Mouse (Mus musculus) ES-E14 (cell line): Measurements from ENCODE around the gene Slc50a1. TPM values are rescaled to one million over a fixed set of nuclear protein-coding genes. Genes with fewer than 3 reads are reported as not detected.

Experiments
- DNase-seq: peaks from one replicate; pipeline ENCODE4 v3.0.0-alpha.2; 2013; ENCODE audit warnings: low read depth, low spot score
- H3K27ac ChIP-seq: 2 replicates; pipeline ENCODE4 v1.5.1; 2012; ENCODE audit warnings: low read depth, mild to moderate bottlenecking, low read length, moderate library complexity, mixed read lengths; ENCODE audit not compliant: poor library complexity, insufficient read depth, severe bottlenecking
- H3K36me3 ChIP-seq: 2 replicates; pipeline ENCODE4 v1.6.1; 2012; ENCODE audit warnings: mild to moderate bottlenecking, low read length, moderate library complexity, mixed read lengths; ENCODE audit not compliant: control insufficient read depth, poor library complexity, insufficient read depth, severe bottlenecking
- H3K4me1 ChIP-seq, 2 experiments: fragments of 150-350 bp in 1 of 2; sonication (generic) in 1 of 2; 2 replicates each; pipeline ENCODE4 v1.6.1; 2012; ENCODE audit warnings: low read length in 2 of 2, mild to moderate bottlenecking in 1 of 2, mixed read lengths in 1 of 2; ENCODE audit not compliant: control insufficient read depth in 2 of 2, insufficient read depth in 2 of 2, poor library complexity in 1 of 2
- H3K4me3 ChIP-seq, 2 experiments: fragments of 150-350 bp in 1 of 2; sonication (generic) in 1 of 2; 2 replicates each; pipeline ENCODE4 v1.5.1; 2012; ENCODE audit warnings: low read length in 2 of 2, low read depth in 1 of 2, mild to moderate bottlenecking in 1 of 2, mixed read lengths in 1 of 2; ENCODE audit not compliant: insufficient read depth in 1 of 2, poor library complexity in 1 of 2, severe bottlenecking in 1 of 2
- H3K9ac ChIP-seq: 2 replicates; pipeline ENCODE4 v1.6.1; 2012; ENCODE audit warnings: low read depth, mild to moderate bottlenecking, low read length, mixed read lengths; ENCODE audit not compliant: poor library complexity, insufficient read depth, severe bottlenecking
- H3K9me3 ChIP-seq: fragments of 150-350 bp; sonication (generic); 2 replicates; pipeline ENCODE4 v1.6.1; 2012; ENCODE audit warnings: low read depth, mild to moderate bottlenecking, low read length; ENCODE audit not compliant: control insufficient read depth, insufficient read depth
- CHD2 ChIP-seq: IDR thresholded peaks from 2 replicates; pipeline ENCODE4 v1.6.1; 2014; ENCODE audit warnings: mild to moderate bottlenecking, low read depth, low read length, inconsistent platforms
- HCFC1 ChIP-seq: IDR thresholded peaks from 2 replicates; pipeline ENCODE4 v1.6.1; 2012; ENCODE audit warnings: low read length, inconsistent platforms, borderline replicate concordance; ENCODE audit not compliant: insufficient read depth
- MAFK ChIP-seq: IDR thresholded peaks from 2 replicates; pipeline ENCODE4 v1.6.1; 2014; ENCODE audit warnings: mild to moderate bottlenecking, low read depth, low read length, inconsistent platforms; ENCODE audit not compliant: insufficient read depth
- ZC3H11A ChIP-seq: IDR thresholded peaks from 2 replicates; pipeline ENCODE4 v1.6.1; 2012; ENCODE audit warnings: low read depth, mild to moderate bottlenecking, inconsistent platforms, low read length, borderline replicate concordance
- ZNF384 ChIP-seq: IDR thresholded peaks from 2 replicates; pipeline ENCODE4 v1.6.1; 2012; ENCODE audit warnings: low read depth, low read length, inconsistent platforms
- in situ Hi-C, 2 experiments: fragments of 600-800 bp; cut with MboI; formaldehyde crosslinking; loops; one replicate each; pipeline ENCODE4 v1.15.1; 2025; ENCODE audit warnings: low sequenced_read_pairs in 2 of 2, inconsistent platforms in 1 of 2; ENCODE audit not compliant: unreplicated experiment in 2 of 2
- total RNA-seq: library from RNA; depleted of rRNA; stranded (reverse); fragments of 300-350 nt; gene quantifications from 2 replicates; pipeline ENCODE4 v1.2.3, GENCODE M21; 2012

Slc50a1 gene
- total RNA-seq, 1 experiment = 17.0 TPM

- no peaks in the 10 kb centered on the region for H3K36me3 ChIP-seq
- DNase-seq = no peak
- H3K9ac ChIP-seq = no peak overlapping the region
- no peak for TF ChIP-seq MAFK
- TF ChIP-seq CHD2 = no peak
- TF ChIP-seq HCFC1 = no peak
- no peak for TF ChIP-seq ZC3H11A
- TF ChIP-seq ZNF384 = no peak
- no peak overlapping the region for H3K4me3 ChIP-seq
- in situ Hi-C loops = no loop called here
- H3K4me1 ChIP-seq = no peaks in the 10 kb centered on the region
- no peaks in the 10 kb centered on the region for H3K9me3 ChIP-seq
- H3K27ac ChIP-seq = no peak overlapping the region
These were observed 23.0 kb upstream of the Slc50a1 start for GRCm38 (mm10) chr3:89293247-89293918.

- no peak for DNase-seq
These were observed 21.9 kb upstream of the Slc50a1 start for GRCm38 (mm10) chr3:89292303-89292702.

GRCm38 (mm10) chr3:89291874-89292273, 21.5 kb upstream of the Slc50a1 start:
- Histone ChIP-seq H3K27ac (no peak overlapping the region), H3K9me3 (no peaks in the 10 kb centered on the region), H3K4me1 (peaks cover 0 to 6% of the 10 kb centered on the region in 2 experiments; a peak in 1 of 4 replicates), H3K4me3 (no peak overlapping the region), H3K9ac (no peak overlapping the region), H3K36me3 (no peaks in the 10 kb centered on the region)
- TF ChIP-seq CHD2 = no peak
- no peak for DNase-seq
- in situ Hi-C loops = no loop called here

More at GRCm38 (mm10) chr3:89292303-89292702, 21.9 kb upstream of the Slc50a1 start:
- H3K9ac ChIP-seq = no peak overlapping the region
- peaks cover 0 to 3% of the 10 kb centered on the region in 2 experiments; a peak in 1 of 4 replicates for H3K4me1 ChIP-seq
- no peak overlapping the region for H3K27ac ChIP-seq
- H3K9me3 ChIP-seq = no peaks in the 10 kb centered on the region
- no peaks in the 10 kb centered on the region for H3K36me3 ChIP-seq
- TF ChIP-seq ZC3H11A (no peak), MAFK (no peak), ZNF384 (no peak), CHD2 (no peak), HCFC1 (no peak)
- in situ Hi-C loops = no loop called here
- H3K4me3 ChIP-seq = no peak overlapping the region

GRCm38 (mm10) chr3:89288503-89288928, 18.1 kb upstream of the Slc50a1 start:
- peaks cover 0 to 12% of the 10 kb centered on the region in 2 experiments; a peak in 3 of 4 replicates for H3K4me1 ChIP-seq
- DNase-seq = no peak
- TF ChIP-seq ZC3H11A (no peak), HCFC1 (no peak), MAFK (no peak), CHD2 (no peak), ZNF384 (no peak)
- no peaks in the 10 kb centered on the region for H3K36me3 ChIP-seq
- in situ Hi-C loops = no loop called here
- no peak overlapping the region for H3K27ac ChIP-seq
- H3K9ac ChIP-seq = no peak overlapping the region
- no peak overlapping the region for H3K4me3 ChIP-seq
- H3K9me3 ChIP-seq = no peaks in the 10 kb centered on the region

- H3K4me1 ChIP-seq = peaks cover 0 to 14% of the 10 kb centered on the region in 2 experiments; a peak in 3 of 4 replicates
- H3K36me3 ChIP-seq = no peaks in the 10 kb centered on the region
- 0 out of 2 replicates have a peak overlapping the region, but pooled peaks have one; percentile 28 for H3K9ac ChIP-seq
- no peak for TF ChIP-seq CHD2
- TF ChIP-seq ZNF384 = no peak
- TF ChIP-seq MAFK = no peak
- no peak for TF ChIP-seq ZC3H11A
- no peak for TF ChIP-seq HCFC1
- H3K27ac ChIP-seq = no peak overlapping the region
- H3K4me3 ChIP-seq = no peak overlapping the region
- in situ Hi-C loops = no loop called here
- no peak for DNase-seq
- no peaks in the 10 kb centered on the region for H3K9me3 ChIP-seq
These were observed 16.9 kb upstream of the Slc50a1 start for GRCm38 (mm10) chr3:89287286-89287685.
